Mouse (Mus musculus) olfactory bulb, adult 2 months (tissue): ENCODE results near the gene Dmrtc2.

Experiments used
- CTCF ChIP-seq: fragments of 200-500 bp; IDR thresholded peaks from 2 replicates; pipeline ENCODE4 v1.5.1; 2012; ENCODE audit warnings: low read depth, mild to moderate bottlenecking, low read length, moderate library complexity; ENCODE audit not compliant: insufficient read depth
- POLR2A ChIP-seq: fragments of 200-500 bp; IDR thresholded peaks from 2 replicates; pipeline ENCODE4 v1.6.1; 2012; ENCODE audit warnings: mild to moderate bottlenecking, low read depth, low read length, moderate library complexity; ENCODE audit not compliant: insufficient read depth

DNA sequence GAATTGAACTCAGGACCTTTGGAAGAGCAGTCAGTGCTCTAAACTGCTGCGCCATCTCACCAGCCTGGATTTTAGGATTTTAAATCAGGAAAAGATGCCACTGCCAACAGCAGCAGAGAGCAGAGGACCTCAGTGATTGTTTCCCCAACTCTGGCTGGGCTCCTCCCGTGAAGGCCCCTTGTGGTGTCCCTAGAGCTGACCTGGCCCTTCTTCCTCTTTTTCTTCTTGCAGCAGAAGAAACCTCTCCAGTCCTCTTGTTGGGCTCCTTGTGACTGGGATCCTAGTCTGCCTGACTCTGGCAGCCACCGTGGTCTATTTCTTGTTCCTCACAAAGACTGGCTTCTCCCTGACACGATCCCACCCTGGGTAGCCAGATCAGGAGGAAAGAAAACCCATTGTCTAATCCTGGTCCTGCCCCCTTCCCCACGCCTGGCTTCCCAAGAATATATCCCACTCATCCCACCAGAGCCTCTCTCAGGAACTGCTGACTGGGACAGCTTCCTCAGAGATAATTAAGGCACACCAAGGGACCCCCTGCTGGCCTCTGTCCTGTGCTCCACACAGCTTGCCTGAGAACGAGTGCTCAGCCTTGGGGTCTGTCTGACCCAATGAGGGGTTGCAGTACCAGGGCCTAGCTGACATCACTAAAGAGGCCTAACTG is 13.3 kb upstream of the Dmrtc2 start:
- TF ChIP-seq CTCF (no peak), POLR2A (no peak)
